Mouse (Mus musculus) forebrain, embryonic 15.5 days (tissue): ENCODE measurements at regions not wholly inside any gene's neighbourhood (a gene's known extent, or its start where the extent isn't known, plus 50 kb on each side); places are given as distances from the start of the nearest gene placed in this dataset.

Experiments
- ATAC-seq: fragments of 200-750 bp; cut with Nextera tagmentation; replicated peaks from 2 replicates; pipeline ENCODE4 v1.8.0; 2017; ENCODE audit warnings: mild to moderate bottlenecking, moderate TSS enrichment, moderate library complexity
- H3K27ac ChIP-seq: fragments of 300-500 bp; sonication (generic); replicated peaks from 2 replicates; pipeline ENCODE4 v1.5.1; 2015; ENCODE audit warnings: mild to moderate bottlenecking, inconsistent platforms
- H3K27me3 ChIP-seq: fragments of 300-500 bp; sonication (generic); 2 replicates; pipeline ENCODE4 v1.6.1; 2015; ENCODE audit warnings: inconsistent platforms
- H3K36me3 ChIP-seq: fragments of 300-500 bp; sonication (generic); 2 replicates; pipeline ENCODE4 v1.6.1; 2015; ENCODE audit warnings: mild to moderate bottlenecking, inconsistent platforms
- H3K4me1 ChIP-seq: fragments of 300-500 bp; sonication (generic); 2 replicates; pipeline ENCODE4 v1.6.1; 2015; ENCODE audit warnings: inconsistent platforms
- H3K4me2 ChIP-seq: fragments of 300-500 bp; sonication (generic); replicated peaks from 2 replicates; pipeline ENCODE4 v1.6.1; 2015; ENCODE audit warnings: mild to moderate bottlenecking, inconsistent platforms
- H3K4me3 ChIP-seq: fragments of 300-500 bp; sonication (generic); 2 replicates; pipeline ENCODE4 v1.5.1; 2015; ENCODE audit warnings: mild to moderate bottlenecking, inconsistent platforms
- H3K9ac ChIP-seq: fragments of 300-500 bp; sonication (generic); replicated peaks from 2 replicates; pipeline ENCODE4 v1.6.1; 2015; ENCODE audit warnings: mild to moderate bottlenecking, inconsistent platforms
- H3K9me3 ChIP-seq: fragments of 300-500 bp; sonication (generic); 2 replicates; pipeline ENCODE4 v1.6.1; 2016; ENCODE audit warnings: inconsistent platforms
- WGBS: fragments of 180-500 bp; shearing (Covaris S2); methylation state at CpG from one replicate; pipeline ENCODE4 v1.1.7; 2015; ENCODE audit warnings: mixed read lengths; 5-methylcytosine and 5-hydroxymethylcytosine counted together

- Histone ChIP-seq H3K4me1 (peaks cover 34% of the 10 kb centered on the region), H3K4me2 (0 out of 2 replicates have a peak overlapping the region, but pooled peaks have one; percentile 11), H3K4me3 (no peak overlapping the region), H3K27me3 (no peaks in the 10 kb centered on the region), H3K36me3 (no peaks in the 10 kb centered on the region), H3K9ac (no peak overlapping the region), H3K9me3 (no peaks in the 10 kb centered on the region), H3K27ac (peak overlapping the region; percentile 88)
- ATAC-seq = peak; percentile 86
- 17% methylated on average over 8 of the region's 8 CpGs for WGBS
Measured at GRCm38 (mm10) chr4:32188752-32189415, 49.7 kb upstream of the Bach2 start.
